Mouse (Mus musculus) stomach, postnatal 0 days (tissue): ENCODE measurements around the gene Ppp4c.

Source experiments
- CTCF ChIP-seq: IDR thresholded peaks from 2 replicates; pipeline ENCODE4 v1.5.1; 2016; ENCODE audit warnings: antibody characterized with exemption, low read depth, mild to moderate bottlenecking, moderate library complexity
- EP300 ChIP-seq: optimal IDR thresholded peaks from 2 replicates; pipeline ENCODE3; 2016; ENCODE audit warnings: antibody characterized with exemption

- TF ChIP-seq EP300 (no peak), CTCF (no peak)
Measured at GRCm38 (mm10) chr7:126786142-126786541, 6.2 kb downstream of the Ppp4c start.
